Mouse (Mus musculus): ENCODE data around the gene Mrps2.

- no peak for TF ChIP-seq CTCF (IDR thresholded peaks at IDR 0.05; ENCODE audit: low read depth)
- no peak for TF ChIP-seq EP300 (IDR thresholded peaks at IDR 0.05; ENCODE audit: low read depth)
These were observed 45.0 kb downstream of the Mrps2 start, which contains the start of gene Ralgds for GRCm38 (mm10) chr2:28512798-28513401.

Measured in liver, embryonic 14.5 days (tissue).